Mouse (Mus musculus) liver, embryonic 14.5 days (tissue): ENCODE results near the gene Brinp2.

ENCODE experiments used
- CTCF ChIP-seq: IDR thresholded peaks from 2 replicates; pipeline ENCODE4 v1.5.1; 2016; ENCODE audit warnings: antibody characterized with exemption, low read depth, control low read depth
- EP300 ChIP-seq: IDR thresholded peaks from 2 replicates; pipeline ENCODE4 v1.6.1; 2016; ENCODE audit warnings: antibody characterized with exemption, low read depth

DNA sequence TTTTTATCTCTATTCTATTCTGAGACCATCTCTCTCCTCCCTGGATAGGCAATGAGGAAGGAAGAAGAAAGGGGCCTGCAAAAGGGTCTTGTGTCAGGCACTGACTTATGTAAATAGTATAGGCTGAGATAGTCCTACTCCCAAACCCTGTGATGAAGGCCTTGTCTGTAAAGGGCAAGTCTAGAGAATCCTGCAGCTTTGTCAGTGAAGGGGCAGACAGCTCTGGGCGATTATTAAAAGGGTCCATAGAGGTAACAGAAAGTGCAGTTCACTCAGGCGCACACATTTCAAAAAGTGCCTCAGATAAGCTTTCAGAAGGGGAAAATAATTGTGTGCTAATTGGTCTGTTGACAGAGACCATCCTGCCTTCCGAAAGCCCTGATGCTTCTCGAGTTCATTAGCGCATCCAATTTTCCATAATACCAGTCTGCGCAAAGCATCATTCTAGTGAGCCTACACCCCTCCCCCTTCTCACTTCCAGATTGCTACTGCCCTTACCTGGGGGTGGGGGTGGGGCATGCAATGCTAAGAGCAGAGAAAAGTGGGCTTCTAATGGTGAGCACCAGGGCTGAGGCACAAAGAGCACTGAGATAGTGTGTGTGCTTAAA lies 97.3 kb downstream of the Brinp2 start:
- TF ChIP-seq EP300 (no peak), CTCF (no peak)
